Mouse (Mus musculus) liver, embryonic 11.5 days (tissue): ENCODE measurements around the gene Prss16. TPM values are rescaled to one million over a fixed set of nuclear protein-coding genes. Genes with fewer than 3 reads are reported as not detected.
A peak's percentile ranks its signal among the peaks of the same experiment; 100 is the strongest.

Source experiments
- ATAC-seq: fragments of 200-750 bp; cut with Nextera tagmentation; replicated peaks from 2 replicates; pipeline ENCODE4 v1.8.0; 2017; ENCODE audit warnings: moderate number of reproducible peaks, mild to moderate bottlenecking, moderate TSS enrichment, moderate library complexity; ENCODE audit not compliant: low FRiP score
- DNase-seq: peaks from one replicate; pipeline ENCODE4 v3.0.0-alpha.2; 2017; ENCODE audit warnings: low spot score
- H3K27ac ChIP-seq: fragments of 300-500 bp; sonication (generic); 2 replicates; pipeline ENCODE4 v1.5.1; 2014; ENCODE audit warnings: mild to moderate bottlenecking, low read depth, low read length, control low read depth
- H3K27me3 ChIP-seq: fragments of 300-500 bp; sonication (generic); replicated peaks from 2 replicates; pipeline ENCODE4 v1.6.1; 2014; ENCODE audit warnings: low read length, mixed read lengths; ENCODE audit not compliant: control insufficient read depth, insufficient read depth
- H3K36me3 ChIP-seq: fragments of 300-500 bp; sonication (generic); 2 replicates; pipeline ENCODE4 v1.6.1; 2014; ENCODE audit warnings: mild to moderate bottlenecking, low read length, moderate library complexity, mixed read lengths; ENCODE audit not compliant: control insufficient read depth, insufficient read depth
- H3K4me1 ChIP-seq: fragments of 300-500 bp; sonication (generic); replicated peaks from 2 replicates; pipeline ENCODE4 v1.6.1; 2014; ENCODE audit warnings: low read length, mixed read lengths; ENCODE audit not compliant: control insufficient read depth, insufficient read depth
- H3K4me2 ChIP-seq: fragments of 300-500 bp; sonication (generic); 2 replicates; pipeline ENCODE4 v1.6.1; 2014; ENCODE audit warnings: mild to moderate bottlenecking, control low read depth, moderate library complexity
- H3K4me3 ChIP-seq: fragments of 300-500 bp; sonication (generic); 2 replicates; pipeline ENCODE4 v1.5.1; 2014; ENCODE audit warnings: low read depth, low read length, control low read depth
- H3K9ac ChIP-seq: fragments of 300-500 bp; sonication (generic); 2 replicates; pipeline ENCODE4 v1.6.1; 2014; ENCODE audit warnings: low read depth, low read length, control low read depth
- H3K9me3 ChIP-seq: fragments of 300-500 bp; sonication (generic); 2 replicates; pipeline ENCODE4 v1.6.1; 2016; ENCODE audit warnings: low read length, inconsistent platforms, mixed read lengths; ENCODE audit not compliant: control insufficient read depth
- WGBS: fragments of 180-500 bp; shearing (Covaris S2); extraction: QIAGEN DNeasy Blood & Tissue Kit; methylation state at CpG from one replicate; pipeline ENCODE4 v1.1.7; 2014; 5-methylcytosine and 5-hydroxymethylcytosine counted together
- polyA plus RNA-seq: library from polyadenylated mRNA; unstranded; fragments of >200 nt; fragmentation: Nextera tagmentation; extraction: Ambion mirVana; gene quantifications from 2 replicates; pipeline ENCODE4 v1.2.1, GENCODE M21; 2014

The Prss16 gene
- polyA plus RNA-seq, 1 experiment from 2014 or later, result 0.86 TPM

DNA sequence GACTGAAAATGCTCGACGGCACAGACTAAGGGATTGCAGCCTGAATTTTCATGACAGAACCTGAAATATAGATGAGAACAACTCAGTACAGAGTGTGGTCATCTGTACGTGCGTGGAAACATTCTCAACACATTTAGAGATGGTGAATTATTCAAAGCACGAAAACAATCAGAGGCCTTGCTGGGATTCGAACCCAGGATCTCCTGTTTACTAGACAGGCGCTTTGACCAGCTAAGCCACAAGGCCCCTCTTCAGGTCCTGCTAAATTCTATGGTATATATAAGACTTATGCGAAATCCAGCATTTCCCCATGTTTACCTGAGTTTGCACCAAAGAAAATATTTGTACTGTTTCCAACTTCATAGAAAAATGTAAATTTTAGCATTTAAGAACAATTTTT lies 20.4 kb upstream of the Prss16 start:
- peaks cover 12% of the 10 kb centered on the region for H3K4me1 ChIP-seq
- ATAC-seq (peak; percentile 7; the same call in 1 of the 2 replicates), DNase-seq (peak; percentile 62)
- peak overlapping the region; percentile 67 for H3K4me3 ChIP-seq
- H3K4me2 ChIP-seq, result peak overlapping the region; percentile 73
- H3K36me3 ChIP-seq, result no peaks in the 10 kb centered on the region
- H3K27ac ChIP-seq, result no peak overlapping the region
- peak overlapping the region; percentile 57; the same call in 1 of the 2 replicates for H3K9ac ChIP-seq
- no peaks in the 10 kb centered on the region for H3K9me3 ChIP-seq
- WGBS, result 21% methylated on average over 8 of the region's 8 CpGs
- H3K27me3 ChIP-seq, result no peaks in the 10 kb centered on the region

DNA sequence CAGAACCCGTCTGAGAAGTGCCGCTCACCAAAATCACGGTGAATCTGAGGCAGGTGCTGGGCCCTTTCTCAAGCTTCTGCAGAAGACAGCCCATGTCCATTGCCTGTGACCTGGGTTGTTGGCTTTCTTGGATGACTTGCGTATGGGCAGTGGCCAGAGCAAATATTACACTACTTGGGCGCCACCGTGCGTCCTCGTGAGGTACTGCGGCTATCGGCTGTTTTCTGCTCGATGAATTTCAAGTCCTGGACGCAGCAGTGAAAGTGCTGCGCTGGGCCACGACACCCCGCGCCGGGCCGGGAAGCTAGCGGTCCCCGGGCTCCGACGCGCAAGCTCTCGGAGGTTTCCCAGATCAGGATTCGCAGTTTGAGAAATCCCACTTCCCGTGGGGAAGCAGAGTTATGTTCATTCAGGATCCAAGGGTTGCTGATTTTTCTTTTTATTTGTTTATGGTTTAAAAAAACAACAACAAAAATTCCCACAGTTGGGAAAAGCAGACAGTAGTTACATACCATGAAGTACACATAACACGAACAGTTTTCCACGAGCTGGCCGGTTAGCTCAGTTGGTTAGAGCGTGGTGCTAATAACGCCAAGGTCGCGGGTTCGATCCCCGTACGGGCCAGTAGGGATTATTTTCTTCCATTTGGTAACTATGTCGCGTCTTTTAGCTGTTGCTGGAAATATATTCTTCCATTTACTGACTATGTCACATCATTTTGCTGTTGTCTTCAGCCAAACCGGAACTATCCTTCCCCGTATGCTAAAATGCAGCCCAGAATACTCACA lies 19.3 kb upstream of the Prss16 start:
- H3K4me3 ChIP-seq, result peak overlapping the region; percentile 67
- ATAC-seq (peak; percentile 79), DNase-seq (peak; percentile 92)
- no peaks in the 10 kb centered on the region for H3K36me3 ChIP-seq
- H3K27ac ChIP-seq, result peak overlapping the region; percentile 79
- H3K9ac ChIP-seq, result peak overlapping the region; percentile 83
- H3K4me1 ChIP-seq, result peaks cover 9% of the 10 kb centered on the region
- H3K4me2 ChIP-seq, result peak overlapping the region; percentile 73
- H3K9me3 ChIP-seq, result no peaks in the 10 kb centered on the region
- H3K27me3 ChIP-seq, result no peaks in the 10 kb centered on the region
- WGBS, result 1% methylated on average over 40 of the region's 40 CpGs

DNA sequence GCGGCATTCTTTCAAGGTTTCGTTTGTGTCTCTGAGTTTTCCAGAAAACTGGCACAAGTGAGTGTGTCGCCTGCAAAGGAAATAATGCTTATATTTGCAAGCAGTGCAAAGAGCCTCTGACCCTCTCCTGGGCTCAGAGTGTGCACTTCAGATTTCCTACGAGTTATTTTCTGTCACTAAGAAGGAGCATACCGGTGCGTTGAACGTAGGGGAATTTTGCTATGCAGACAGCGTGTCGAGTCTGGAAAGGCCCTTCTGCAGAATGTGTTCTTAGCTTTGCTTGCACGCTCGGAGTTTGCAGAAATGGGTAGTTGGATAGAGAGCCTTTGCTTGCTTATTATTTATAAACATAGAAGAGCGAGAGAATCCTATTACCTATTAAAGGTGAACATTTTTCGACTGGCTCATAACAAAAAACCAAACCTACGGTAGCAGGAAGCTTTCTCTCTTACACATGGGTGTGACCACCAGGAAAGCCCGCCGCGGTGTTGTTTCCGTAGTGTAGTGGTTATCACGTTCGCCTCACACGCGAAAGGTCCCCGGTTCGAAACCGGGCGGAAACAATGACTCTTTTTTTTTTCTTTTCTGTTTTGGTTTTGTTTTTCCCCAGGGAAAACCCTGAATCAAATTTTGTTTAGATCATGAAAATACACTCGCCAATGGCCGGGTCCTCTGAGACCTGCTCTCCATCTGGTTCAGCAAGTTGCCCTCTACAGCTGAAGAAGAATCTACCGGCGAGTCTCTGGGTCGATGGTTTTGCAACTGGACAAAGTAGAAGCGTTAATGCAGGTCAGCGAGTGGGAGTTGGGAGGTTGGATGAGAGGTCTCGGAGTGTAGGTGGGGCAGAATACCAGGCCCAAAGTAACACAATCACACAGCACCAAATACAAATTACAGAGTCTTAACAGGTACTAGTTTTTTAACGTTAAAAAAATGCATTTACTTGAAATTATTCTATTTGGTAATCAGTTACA lies 16.8 kb upstream of the Prss16 start:
- no peaks in the 10 kb centered on the region for H3K27me3 ChIP-seq
- ATAC-seq (0 out of 2 replicates have a peak, but pooled peaks have one; percentile 30), DNase-seq (peak; percentile 93)
- H3K4me1 ChIP-seq, result peaks cover 10% of the 10 kb centered on the region; the same call in 1 of the 2 replicates
- WGBS, result 2% methylated on average over 35 of the region's 35 CpGs
- H3K4me2 ChIP-seq, result peak overlapping the region; percentile 73
- peak overlapping the region; percentile 64 for H3K4me3 ChIP-seq
- H3K9me3 ChIP-seq, result no peaks in the 10 kb centered on the region
- H3K36me3 ChIP-seq, result no peaks in the 10 kb centered on the region
- no peak overlapping the region for H3K27ac ChIP-seq
- H3K9ac ChIP-seq, result peak overlapping the region; percentile 69

DNA sequence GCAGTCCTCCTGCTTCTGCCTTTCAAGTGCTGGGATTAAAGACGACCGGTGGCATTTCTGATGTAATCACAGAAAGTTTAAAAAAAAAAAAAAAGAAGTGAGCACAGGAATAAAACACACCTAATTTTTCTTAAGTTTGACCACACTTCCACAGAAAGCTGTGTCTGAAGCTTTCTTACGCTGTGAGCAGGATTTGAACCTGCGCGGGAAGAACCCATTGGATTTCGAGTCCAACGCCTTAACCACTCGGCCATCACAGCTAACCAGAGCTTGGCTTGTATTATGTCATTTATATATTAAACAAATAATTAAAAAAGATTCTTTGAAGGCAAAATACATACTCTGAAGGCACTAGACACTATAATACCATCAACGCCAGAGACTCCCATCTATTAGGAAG lies 12.7 kb upstream of the Prss16 start:
- WGBS, result under 1% methylated on average over 9 of the region's 9 CpGs
- no peaks in the 10 kb centered on the region for H3K36me3 ChIP-seq
- peak overlapping the region; percentile 78 for H3K4me2 ChIP-seq
- H3K27me3 ChIP-seq, result no peaks in the 10 kb centered on the region
- 0 out of 2 replicates have a peak, but pooled peaks cover 4% of the 10 kb centered on the region for H3K4me1 ChIP-seq
- H3K27ac ChIP-seq, result peak overlapping the region; percentile 43; the same call in 1 of the 2 replicates
- peak overlapping the region; percentile 59 for H3K4me3 ChIP-seq
- ATAC-seq, result peak; percentile 73
- peak; percentile 81 for DNase-seq
- H3K9me3 ChIP-seq, result no peaks in the 10 kb centered on the region
- peak overlapping the region; percentile 45 for H3K9ac ChIP-seq

DNA sequence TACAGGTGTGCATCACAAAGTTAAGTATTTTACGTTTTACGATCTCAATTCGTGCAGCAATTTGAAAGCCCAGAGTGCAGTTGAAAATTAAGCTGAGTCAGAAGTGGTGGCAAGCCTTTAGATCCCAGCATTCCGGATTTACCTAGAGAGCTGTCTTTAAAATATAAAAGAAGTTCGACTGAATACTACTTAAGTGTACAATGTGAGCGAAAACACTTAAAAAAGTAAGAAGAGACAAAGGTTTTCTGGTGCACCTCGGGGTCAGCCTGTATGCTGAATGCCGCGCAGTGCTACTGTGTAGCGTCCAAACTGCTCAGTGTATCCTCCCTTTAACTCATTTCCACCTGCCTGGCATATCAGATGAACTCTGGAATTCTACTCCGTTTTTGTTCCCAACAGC lies 12.0 kb upstream of the Prss16 start:
- peak overlapping the region; percentile 43 for H3K27ac ChIP-seq
- no peaks in the 10 kb centered on the region for H3K36me3 ChIP-seq
- ATAC-seq (peak; percentile 48; the same call in 1 of the 2 replicates), DNase-seq (no peak)
- H3K9me3 ChIP-seq, result no peaks in the 10 kb centered on the region
- H3K27me3 ChIP-seq, result no peaks in the 10 kb centered on the region
- under 1% methylated on average over 11 of the region's 11 CpGs for WGBS
- H3K4me3 ChIP-seq, result peak overlapping the region; percentile 59
- H3K4me1 ChIP-seq, result 0 out of 2 replicates have a peak, but pooled peaks cover 4% of the 10 kb centered on the region
- H3K9ac ChIP-seq, result peak overlapping the region; percentile 45
- peak overlapping the region; percentile 78 for H3K4me2 ChIP-seq

DNA sequence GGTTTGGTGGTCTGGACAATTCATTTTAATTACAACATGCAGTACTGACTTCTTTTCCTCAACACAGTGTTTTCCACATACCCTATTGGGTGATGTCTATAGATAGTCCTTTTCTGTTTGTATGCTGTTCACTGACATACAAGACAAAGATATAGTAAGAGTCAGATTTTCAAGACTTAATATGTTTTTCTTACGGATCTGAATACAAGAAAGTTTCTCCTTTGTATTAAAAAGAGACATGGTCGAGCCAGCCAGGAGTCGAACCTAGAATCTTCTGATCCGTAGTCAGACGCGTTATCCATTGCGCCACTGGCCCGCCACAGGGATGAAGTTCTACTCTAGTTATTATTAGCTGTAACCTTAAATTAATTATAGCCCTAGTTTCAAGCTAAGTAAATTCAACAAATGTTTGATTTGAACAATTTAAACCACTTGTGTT lies 11.4 kb upstream of the Prss16 start:
- H3K27ac ChIP-seq, result 0 out of 2 replicates have a peak overlapping the region, but pooled peaks have one; percentile 43
- 0 out of 2 replicates have a peak, but pooled peaks cover 4% of the 10 kb centered on the region for H3K4me1 ChIP-seq
- H3K4me2 ChIP-seq, result peak overlapping the region; percentile 78
- H3K9me3 ChIP-seq, result no peaks in the 10 kb centered on the region
- peak; percentile 84 for ATAC-seq
- no peaks in the 10 kb centered on the region for H3K36me3 ChIP-seq
- peak overlapping the region; percentile 69 for H3K9ac ChIP-seq
- peak overlapping the region; percentile 59 for H3K4me3 ChIP-seq
- no peaks in the 10 kb centered on the region for H3K27me3 ChIP-seq
- WGBS, result under 1% methylated on average over 8 of the region's 8 CpGs
- DNase-seq, result peak; percentile 72

DNA sequence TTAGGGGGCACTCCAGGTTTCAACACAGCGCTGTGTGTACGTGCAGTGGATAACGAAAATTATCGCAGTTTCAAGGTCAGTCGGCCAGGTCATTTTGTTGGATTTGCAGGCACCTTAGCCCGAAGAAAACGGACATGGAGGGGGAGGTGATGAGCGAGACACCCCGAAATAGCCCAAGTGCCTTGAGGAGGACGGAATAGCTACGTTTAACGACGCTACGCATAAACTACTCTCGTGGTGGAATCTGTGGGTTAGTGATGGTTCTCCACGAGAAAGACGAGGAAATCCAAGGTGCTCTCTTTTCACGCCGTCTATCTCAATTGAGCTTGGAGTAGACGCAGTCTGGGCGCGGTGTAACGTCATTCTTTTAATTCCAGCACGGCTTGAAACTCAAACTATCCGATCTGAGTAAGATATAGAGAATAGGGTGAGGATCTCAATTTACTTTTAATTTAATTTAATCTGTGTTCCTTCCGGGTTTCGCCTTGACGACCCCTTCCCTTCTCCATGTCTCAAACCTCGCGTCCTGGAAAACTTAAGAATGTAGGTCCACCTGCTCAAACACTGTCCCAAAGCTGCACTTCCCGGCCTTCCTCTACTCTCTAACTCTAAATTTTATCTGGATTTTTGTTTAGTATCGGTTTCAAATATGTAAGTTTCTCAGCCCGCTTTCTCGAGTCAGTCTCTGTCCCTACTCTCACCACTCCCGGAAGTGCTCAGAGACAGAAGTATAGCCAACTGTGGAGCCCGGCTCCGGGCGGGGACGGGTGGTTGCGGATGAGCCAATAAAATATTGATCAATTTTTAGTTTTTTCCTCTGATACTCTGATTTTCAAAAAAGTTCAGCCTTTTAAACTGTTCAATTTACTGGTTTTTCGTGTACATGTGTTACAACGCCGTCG lies 10.6 kb upstream of the Prss16 start:
- WGBS, result under 1% methylated on average over 44 of the region's 44 CpGs
- peak overlapping the region; percentile 57 for H3K4me3 ChIP-seq
- no peaks in the 10 kb centered on the region for H3K36me3 ChIP-seq
- peak; percentile 74 for ATAC-seq
- peak; percentile 55 for DNase-seq
- 0 out of 2 replicates have a peak overlapping the region, but pooled peaks have one; percentile 11 for H3K27ac ChIP-seq
- no peaks in the 10 kb centered on the region for H3K27me3 ChIP-seq
- H3K4me1 ChIP-seq, result peaks cover 7% of the 10 kb centered on the region; the same call in 1 of the 2 replicates
- peak overlapping the region; percentile 69 for H3K9ac ChIP-seq
- no peaks in the 10 kb centered on the region for H3K9me3 ChIP-seq
- H3K4me2 ChIP-seq, result peak overlapping the region; percentile 78
